Mouse (Mus musculus): ENCODE results near the gene Bcl2l1.

- peak; percentile 50; the same call in 1 of the 2 replicates for TF ChIP-seq CTCF (IDR thresholded peaks at IDR 0.05; ENCODE audit: borderline replicate concordance, insufficient read depth, low read depth, low read length)
- TF ChIP-seq POLR2A (IDR thresholded peaks at IDR 0.05; ENCODE audit: borderline replicate concordance, insufficient read depth, low read length) = peak; percentile 63
These were observed 1.3 kb downstream of the Bcl2l1 start for GRCm38 (mm10) chr2:152830021-152830921.
